In genomic region chr17:50552130-50552529, GRCm38 (mm10) we compare ENCODE assay signal across 1 mouse cellular context.
TF ChIP-seq lines count a peak whose summit lies in the region.

No protein-coding gene starts in this region.

TF ChIP-seq in MEL, 35 proteins besides CTCF, POLR2A, EP300 and RAD21 (continued from another document):
- TF ChIP-seq RCOR1 (IDR thresholded peaks at IDR 0.05; ENCODE audit: low read depth, low read length) (no peak), MAFK (IDR thresholded peaks at IDR 0.05; ENCODE audit: borderline replicate concordance, low read depth, low read length) (no peak), USF2 (IDR thresholded peaks at IDR 0.05; ENCODE audit: borderline replicate concordance in 1 of 2, insufficient read depth in 1 of 2, low read depth in 1 of 2, low read length in 2 of 2) (no peak), GATA1 (IDR thresholded peaks at IDR 0.05; ENCODE audit: low read depth, low read length) (peak; percentile 37; the same call in 1 of the 2 replicates), KAT2A (conservative IDR thresholded peaks at IDR 0.05; ENCODE audit: low read depth, low read length) (no peak), TBP (IDR thresholded peaks at IDR 0.05; ENCODE audit: low read depth, low read length) (no peak), JUND (IDR thresholded peaks at IDR 0.05; ENCODE audit: low read depth, low read length) (no peak)
